Mouse (Mus musculus) heart, embryonic 12.5 days (tissue): ENCODE data around the gene Tex2. TPM values are rescaled to one million over a fixed set of nuclear protein-coding genes. Genes with fewer than 3 reads are reported as not detected.
A peak's percentile ranks its signal among the peaks of the same experiment; 100 is the strongest.
"Not testable (repeated sequence)": the region's sequence is repeated elsewhere in the genome, so short reads cannot be mapped to it uniquely, and the experiment has no call there.

ENCODE experiments used
- ATAC-seq: fragments of 200-750 bp; cut with Nextera tagmentation; 2 replicates; pipeline ENCODE4 v1.8.0; 2017; ENCODE audit warnings: moderate TSS enrichment, moderate library complexity; ENCODE audit not compliant: insufficient number of reproducible peaks, low FRiP score
- H3K27ac ChIP-seq: fragments of 300-500 bp; sonication (generic); 2 replicates; pipeline ENCODE4 v1.5.1; 2016; ENCODE audit warnings: mild to moderate bottlenecking, moderate library complexity; ENCODE audit not compliant: poor library complexity, severe bottlenecking
- H3K27me3 ChIP-seq: fragments of 300-500 bp; sonication (generic); replicated peaks from 2 replicates; pipeline ENCODE4 v1.6.1; 2016; ENCODE audit warnings: mild to moderate bottlenecking, moderate library complexity
- H3K36me3 ChIP-seq: fragments of 300-500 bp; sonication (generic); 2 replicates; pipeline ENCODE4 v1.6.1; 2016; ENCODE audit warnings: mild to moderate bottlenecking, moderate library complexity
- H3K4me1 ChIP-seq: fragments of 300-500 bp; sonication (generic); replicated peaks from 2 replicates; pipeline ENCODE4 v1.6.1; 2016; ENCODE audit warnings: mild to moderate bottlenecking
- H3K4me2 ChIP-seq: fragments of 300-500 bp; sonication (generic); 2 replicates; pipeline ENCODE4 v1.6.1; 2016; ENCODE audit warnings: mild to moderate bottlenecking, moderate library complexity
- H3K4me3 ChIP-seq: fragments of 300-500 bp; sonication (generic); 2 replicates; pipeline ENCODE4 v1.5.1; 2016; ENCODE audit warnings: mild to moderate bottlenecking
- H3K9ac ChIP-seq: fragments of 300-500 bp; sonication (generic); 2 replicates; pipeline ENCODE4 v1.6.1; 2016; ENCODE audit warnings: mild to moderate bottlenecking, moderate library complexity
- H3K9me3 ChIP-seq: fragments of 300-500 bp; sonication (generic); replicated peaks from 2 replicates; pipeline ENCODE4 v1.6.1; 2016; ENCODE audit warnings: mild to moderate bottlenecking, moderate library complexity
- WGBS: fragments of 180-500 bp; shearing (Covaris S2); methylation state at CpG from one replicate; pipeline ENCODE4 v1.1.7; 2016; 5-methylcytosine and 5-hydroxymethylcytosine counted together
- polyA plus RNA-seq: library from polyadenylated mRNA; unstranded; fragments of >200 nt; fragmentation: Nextera tagmentation; extraction: Ambion mirVana; gene quantifications from 2 replicates; pipeline ENCODE4 v1.2.1, GENCODE M21; 2016

Tex2 gene
- polyA plus RNA-seq, 1 experiment from 2014 or later = 19.8 TPM

DNA sequence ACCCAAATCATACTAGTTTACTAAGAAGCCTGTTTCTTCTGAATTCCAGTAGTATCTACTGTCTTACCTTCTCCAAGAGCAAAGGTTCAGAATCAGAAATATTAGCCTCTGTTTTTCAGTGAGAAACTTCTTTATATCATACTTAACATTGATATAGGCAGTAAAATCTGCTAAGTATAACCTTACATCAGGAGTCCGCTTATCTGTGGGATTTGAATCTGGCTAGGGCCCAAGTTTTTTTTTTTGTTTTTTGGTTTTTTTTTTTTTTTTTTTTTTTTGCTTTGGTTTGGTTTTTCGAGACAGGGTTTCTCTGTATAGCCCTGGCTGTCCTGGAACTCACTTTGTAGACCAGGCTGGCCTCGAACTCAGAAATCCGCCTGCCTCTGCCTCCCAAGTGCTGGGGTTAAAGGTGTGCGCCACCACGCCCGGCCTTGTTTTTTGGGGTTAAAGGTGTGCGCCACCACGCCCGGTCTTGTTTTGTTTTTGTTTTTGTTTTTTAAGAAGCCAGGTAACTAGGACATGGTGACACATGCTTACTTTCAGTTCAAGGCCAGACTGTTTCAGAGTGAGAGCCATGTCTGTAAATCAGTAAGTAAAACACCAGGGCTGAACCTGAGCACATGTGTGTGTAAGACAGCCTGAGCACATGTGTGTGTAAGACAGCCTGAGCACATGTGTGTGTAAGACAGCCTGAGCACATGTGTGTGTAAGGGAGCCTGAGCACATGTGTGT is 35.4 kb downstream of the Tex2 start:
- not testable (repeated sequence) for H3K9ac ChIP-seq, H3K4me3 ChIP-seq, H3K9me3 ChIP-seq, H3K27me3 ChIP-seq, H3K4me2 ChIP-seq, H3K27ac ChIP-seq, ATAC-seq, H3K36me3 ChIP-seq
- H3K4me1 ChIP-seq = peaks cover 50% of the 10 kb centered on the region
- WGBS = 95% methylated on average over 10 of the region's 10 CpGs

DNA sequence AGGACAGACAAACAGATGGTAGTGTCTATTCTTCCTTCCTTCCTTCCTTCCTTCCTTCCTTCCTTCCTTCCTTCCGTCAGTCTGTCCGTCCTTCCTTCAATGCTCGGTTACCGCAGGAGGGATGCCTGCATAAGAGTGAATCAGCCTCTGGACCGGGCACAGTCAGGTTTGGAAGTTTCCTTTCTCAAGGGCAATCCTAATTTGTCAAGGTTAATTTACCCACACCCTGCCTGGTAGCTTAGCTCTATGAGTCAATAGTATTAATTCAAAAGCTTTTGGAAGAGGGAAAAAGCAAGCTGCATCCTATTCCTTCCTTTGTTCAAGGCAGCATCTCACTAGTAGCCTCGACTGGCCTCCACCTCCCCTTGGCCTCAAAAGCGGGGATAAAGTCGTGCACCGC is 38.8 kb downstream of the Tex2 start:
- Histone ChIP-seq H3K4me2 (no peak overlapping the region), H3K9ac (no peak overlapping the region), H3K27ac (no peak overlapping the region), H3K36me3 (no peaks in the 10 kb centered on the region), H3K27me3 (no peaks in the 10 kb centered on the region), H3K4me1 (peaks cover 71% of the 10 kb centered on the region), H3K9me3 (no peaks in the 10 kb centered on the region), H3K4me3 (no peak overlapping the region)
- WGBS = 77% methylated on average over 9 of the region's 9 CpGs
- no peak for ATAC-seq

DNA sequence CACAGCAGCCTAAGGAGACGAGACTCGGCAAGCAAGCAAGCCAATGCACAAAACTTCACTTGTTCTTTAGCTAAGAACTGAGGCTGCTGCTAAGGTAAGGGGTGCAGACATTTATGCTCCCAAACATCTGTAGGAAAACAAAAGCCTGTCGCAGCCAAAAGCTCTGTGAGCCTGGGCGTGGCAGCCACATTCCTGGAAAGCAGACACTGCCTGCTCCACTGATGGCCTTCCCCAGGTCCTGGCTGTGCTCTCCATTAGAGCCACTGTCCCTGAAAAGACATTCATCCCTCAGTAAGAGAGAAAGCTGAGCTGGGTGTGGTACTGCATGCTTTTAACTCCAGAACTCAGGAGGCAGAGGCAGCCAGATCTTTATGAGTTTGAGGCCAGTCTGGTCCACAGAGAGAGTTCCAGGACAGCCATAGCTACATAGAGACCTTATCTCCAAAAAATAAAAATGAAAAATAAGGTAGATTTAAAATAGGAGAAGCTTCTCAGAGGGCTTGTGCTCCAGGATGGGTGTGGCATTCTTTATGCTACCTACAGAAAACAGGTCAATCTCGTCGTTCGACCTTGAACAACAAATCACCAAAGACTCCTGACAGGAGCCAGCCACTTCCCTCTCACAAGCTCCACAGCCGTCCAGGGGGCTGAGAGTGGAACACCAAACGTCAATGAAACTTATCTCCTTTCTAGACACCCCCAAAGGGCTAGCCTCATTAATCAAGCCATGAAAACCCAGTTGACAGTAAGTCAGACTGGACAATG is 39.6 kb downstream of the Tex2 start:
- H3K4me1 ChIP-seq = peaks cover 73% of the 10 kb centered on the region
- H3K36me3 ChIP-seq = no peaks in the 10 kb centered on the region
- 0 out of 2 replicates have a peak overlapping the region, but pooled peaks have one; percentile 4 for H3K4me2 ChIP-seq

DNA sequence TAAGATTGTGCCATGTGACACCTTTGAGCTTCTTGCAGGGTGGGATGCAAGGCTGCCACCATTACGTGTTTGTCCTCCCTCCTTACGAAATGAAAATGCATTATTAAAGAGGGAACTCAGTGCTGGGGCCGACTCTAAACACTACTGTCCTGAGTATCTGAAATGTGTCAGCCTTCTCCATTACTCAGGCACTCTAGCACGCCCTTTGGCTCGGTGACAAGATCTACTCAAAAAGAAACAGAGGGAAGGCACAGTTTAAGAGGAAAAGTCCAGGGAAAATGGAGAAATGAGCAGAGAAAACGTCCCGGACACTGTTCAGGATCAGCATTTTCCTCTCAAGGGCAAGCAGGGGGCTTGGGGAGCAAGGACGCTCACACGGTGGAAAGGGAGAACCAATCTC is 40.3 kb downstream of the Tex2 start:
- H3K4me1 ChIP-seq = peaks cover 75% of the 10 kb centered on the region
- no peak overlapping the region for H3K4me3 ChIP-seq
- no peaks in the 10 kb centered on the region for H3K27me3 ChIP-seq
- H3K9me3 ChIP-seq = no peaks in the 10 kb centered on the region
- WGBS = 53% methylated on average over 9 of the region's 9 CpGs
- ATAC-seq = no peak
- H3K27ac ChIP-seq = peak overlapping the region; percentile 60
- H3K4me2 ChIP-seq = 0 out of 2 replicates have a peak overlapping the region, but pooled peaks have one; percentile 4
- peaks cover 5% of the 10 kb centered on the region; the same call in 1 of the 2 replicates for H3K36me3 ChIP-seq
- H3K9ac ChIP-seq = peak overlapping the region; percentile 17; the same call in 1 of the 2 replicates

More for the DNA sequence above, 39.6 kb downstream of the Tex2 start:
- 48% methylated on average over 9 of the region's 9 CpGs for WGBS
- Histone ChIP-seq H3K27me3 (no peaks in the 10 kb centered on the region), H3K9ac (peak overlapping the region; percentile 17; the same call in 1 of the 2 replicates), H3K9me3 (no peaks in the 10 kb centered on the region), H3K4me3 (no peak overlapping the region), H3K27ac (peak overlapping the region; percentile 60)
- ATAC-seq = no peak

DNA sequence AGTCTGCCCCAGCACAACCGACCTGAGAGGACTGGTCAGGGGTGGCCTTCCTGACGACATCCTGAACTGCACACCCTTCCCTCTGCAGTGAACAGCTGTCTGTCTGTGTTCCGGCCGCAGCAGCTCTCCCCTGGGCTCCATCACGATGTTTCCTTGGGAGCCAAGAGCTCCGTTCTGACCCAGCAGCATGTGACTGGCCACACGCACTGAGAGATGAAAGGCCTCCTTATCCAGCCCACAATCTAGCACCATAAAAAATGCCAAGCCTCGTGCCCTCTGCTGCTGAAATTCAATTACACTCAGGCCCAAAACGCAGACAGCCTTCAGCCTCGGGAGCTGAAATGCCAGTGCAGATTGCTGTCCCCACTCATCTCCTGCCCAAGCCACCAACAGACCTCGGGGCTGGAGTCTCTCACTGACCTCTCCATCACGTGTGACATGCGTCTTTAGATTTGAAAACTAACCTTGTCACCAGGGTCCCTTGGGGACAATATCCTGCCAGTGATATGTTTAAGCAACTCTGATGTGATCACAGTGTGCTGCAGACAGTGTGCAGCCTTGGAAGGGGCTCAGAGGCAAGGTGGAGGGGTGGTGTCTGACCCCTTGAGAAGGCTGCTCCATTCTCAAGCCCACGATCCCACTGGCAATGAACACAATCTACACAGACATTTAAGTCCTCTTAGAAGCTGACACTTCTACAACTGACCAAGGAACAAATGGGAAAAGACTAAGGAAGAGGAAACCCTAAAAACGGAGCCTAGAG is 41.0 kb downstream of the Tex2 start:
- Histone ChIP-seq H3K27ac (0 out of 2 replicates have a peak overlapping the region, but pooled peaks have one; percentile 11), H3K27me3 (no peaks in the 10 kb centered on the region), H3K4me2 (no peak overlapping the region), H3K4me3 (no peak overlapping the region), H3K4me1 (peaks cover 81% of the 10 kb centered on the region), H3K36me3 (peaks cover 12% of the 10 kb centered on the region; the same call in 1 of the 2 replicates), H3K9me3 (no peaks in the 10 kb centered on the region), H3K9ac (0 out of 2 replicates have a peak overlapping the region, but pooled peaks have one; percentile 3)
- ATAC-seq = peak; percentile 42; the same call in 1 of the 2 replicates
- 38% methylated on average over 15 of the region's 15 CpGs for WGBS

DNA sequence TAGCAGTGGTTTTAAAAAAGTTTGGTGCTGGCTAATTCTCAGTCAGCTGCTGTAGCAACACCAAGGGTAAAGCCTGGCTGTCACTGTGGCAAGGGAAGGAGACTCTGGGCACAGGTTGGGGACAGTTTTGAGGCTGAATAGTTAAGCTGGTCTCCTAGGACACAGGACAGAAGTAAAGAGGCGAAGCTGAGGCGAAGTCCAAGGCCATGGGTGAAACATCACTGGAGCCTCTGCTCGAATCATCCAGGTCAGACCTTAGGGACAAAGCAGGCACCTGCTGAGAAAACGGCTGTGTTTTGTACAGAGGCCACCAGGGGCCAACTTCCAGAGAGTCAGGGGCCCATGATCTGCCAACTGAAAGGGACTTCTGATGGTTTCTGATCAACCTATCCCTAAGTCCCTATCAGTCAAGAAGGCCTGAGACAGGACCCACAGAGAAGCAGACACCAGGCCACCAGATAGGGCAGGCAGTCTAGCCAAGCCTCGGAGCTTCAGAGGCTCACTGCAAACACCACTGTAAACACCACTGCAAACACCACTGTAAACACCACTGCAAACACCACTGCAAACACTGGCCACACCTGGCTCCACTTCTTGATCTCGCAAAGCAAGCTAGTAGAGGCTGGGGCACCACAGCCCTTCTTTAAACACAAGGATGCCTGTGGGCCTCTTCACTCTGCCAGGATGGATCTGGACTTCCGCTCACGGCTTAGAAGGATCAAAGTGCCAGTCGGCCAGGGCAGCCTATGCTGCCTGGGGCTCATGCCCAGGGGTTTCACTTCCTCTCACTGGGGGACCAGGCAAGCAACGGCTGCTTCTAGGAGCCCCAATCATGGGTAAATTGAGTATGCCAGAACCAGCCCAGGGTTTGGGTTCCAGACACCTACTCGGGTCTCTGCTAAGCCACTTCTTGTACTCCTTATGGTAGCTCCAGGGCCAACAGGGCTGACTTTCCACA is 41.9 kb downstream of the Tex2 start:
- Histone ChIP-seq H3K27ac (no peak overlapping the region), H3K36me3 (peaks cover 21% of the 10 kb centered on the region), H3K27me3 (no peaks in the 10 kb centered on the region), H3K4me2 (no peak overlapping the region), H3K9me3 (no peaks in the 10 kb centered on the region), H3K4me3 (no peak overlapping the region), H3K9ac (0 out of 2 replicates have a peak overlapping the region, but pooled peaks have one; percentile 3), H3K4me1 (peaks cover 75% of the 10 kb centered on the region)
- WGBS = 78% methylated on average over 11 of the region's 11 CpGs
- ATAC-seq = no peak

DNA sequence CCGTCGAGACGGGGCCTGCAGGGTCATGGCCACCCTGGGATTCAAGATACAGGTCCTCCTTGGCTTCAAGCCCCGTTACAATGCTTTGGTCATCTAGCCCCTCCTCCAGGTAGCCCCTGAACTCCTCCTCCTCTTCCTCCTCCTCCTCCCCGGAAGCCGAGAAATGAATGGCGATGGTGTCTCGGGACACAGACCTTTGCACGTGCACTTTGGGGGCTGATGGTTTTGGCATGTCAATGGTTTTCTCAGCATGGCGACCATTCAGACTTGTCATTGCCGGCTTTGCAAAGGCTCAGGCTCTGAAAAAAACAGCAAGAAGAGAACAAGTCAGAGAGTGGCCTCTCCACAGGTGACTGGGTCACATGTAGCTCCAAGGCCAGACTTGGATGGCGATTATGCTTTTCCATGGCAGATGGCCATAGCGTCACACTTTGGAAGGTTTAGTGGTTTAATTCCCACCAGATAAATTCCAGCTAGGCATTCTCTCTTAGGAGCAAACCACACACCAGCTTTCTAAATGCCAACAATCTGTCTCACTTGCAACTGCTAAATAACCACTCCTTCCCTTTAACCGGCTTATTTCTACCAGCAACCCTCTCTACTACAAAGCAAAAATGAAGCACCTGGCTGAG is 44.8 kb downstream of the Tex2 start:
- Histone ChIP-seq H3K4me3 (no peak overlapping the region), H3K27ac (no peak overlapping the region), H3K9ac (no peak overlapping the region), H3K9me3 (no peaks in the 10 kb centered on the region), H3K4me1 (peaks cover 67% of the 10 kb centered on the region), H3K4me2 (no peak overlapping the region), H3K27me3 (no peaks in the 10 kb centered on the region), H3K36me3 (peaks cover 25% of the 10 kb centered on the region)
- whole genome bisulfite sequencing = 86% methylated on average over 14 of the region's 14 CpGs
- ATAC-seq = no peak

DNA sequence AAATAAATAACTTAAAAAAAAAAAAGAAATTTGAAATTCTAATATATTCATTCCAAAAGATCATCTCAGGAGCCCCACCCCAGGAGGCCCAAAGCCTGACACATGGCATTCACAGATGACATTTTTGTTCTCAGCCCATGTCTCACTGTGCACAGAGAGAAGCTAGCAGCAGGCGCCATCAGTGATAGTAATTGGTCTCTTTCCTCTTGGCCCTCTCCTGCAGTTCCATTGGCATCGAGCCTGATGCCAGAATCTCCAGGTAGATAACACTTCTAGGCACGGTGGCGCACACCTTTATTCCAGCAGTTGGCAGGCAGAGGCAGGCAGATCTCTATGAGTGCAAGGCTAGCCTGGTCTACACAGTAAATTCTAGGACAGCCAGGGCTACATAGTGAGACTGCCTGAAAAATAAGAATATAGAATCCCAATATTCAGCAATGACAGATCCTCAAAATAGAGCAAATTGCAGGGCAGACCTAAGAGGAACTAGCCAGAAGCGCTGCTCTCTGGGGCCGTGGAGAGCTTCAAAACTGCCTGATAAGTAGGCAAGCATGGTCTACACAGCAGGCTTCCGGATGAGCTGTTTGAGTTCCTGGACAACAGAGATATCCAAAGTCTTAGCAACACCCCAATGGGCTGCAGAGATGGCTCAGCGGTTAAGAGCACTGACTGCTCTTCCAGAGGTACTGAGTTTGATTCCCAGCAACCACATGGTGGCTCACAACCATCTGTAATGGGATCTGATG is 47.0 kb downstream of the Tex2 start:
- Histone ChIP-seq H3K27me3 (no peaks in the 10 kb centered on the region), H3K27ac (no peak overlapping the region), H3K4me1 (peaks cover 55% of the 10 kb centered on the region), H3K9me3 (no peaks in the 10 kb centered on the region), H3K9ac (no peak overlapping the region), H3K4me3 (no peak overlapping the region), H3K4me2 (no peak overlapping the region), H3K36me3 (peaks cover 25% of the 10 kb centered on the region)
- no peak for ATAC-seq
- 89% methylated on average over 8 of the region's 8 CpGs for WGBS

DNA sequence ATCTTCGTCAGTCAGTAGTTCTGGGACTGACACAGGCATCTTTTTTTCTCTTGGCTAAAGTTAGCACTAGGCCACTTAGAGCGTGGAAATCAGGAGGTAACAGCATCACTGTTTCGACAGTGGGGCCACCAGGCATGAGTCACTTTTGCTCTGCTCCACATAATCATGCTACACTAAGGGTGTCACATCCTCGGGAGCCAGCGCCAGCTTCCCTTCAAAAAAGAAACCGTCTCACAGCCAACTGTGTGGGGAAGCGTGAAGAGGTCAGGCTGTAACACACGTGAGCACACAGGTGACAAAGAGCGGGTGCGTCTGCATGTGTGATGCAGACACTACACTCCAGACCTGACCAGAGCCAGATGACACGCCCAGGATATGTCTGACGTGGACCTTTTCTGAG is 49.0 kb downstream of the Tex2 start:
- no peak overlapping the region; the same call in 1 of the 2 replicates for H3K9ac ChIP-seq
- no peaks in the 10 kb centered on the region for H3K9me3 ChIP-seq
- peaks cover 25% of the 10 kb centered on the region for H3K36me3 ChIP-seq
- peak overlapping the region; percentile 32 for H3K4me2 ChIP-seq
- WGBS = 40% methylated on average over 12 of the region's 12 CpGs
- H3K4me3 ChIP-seq = no peak overlapping the region
- ATAC-seq = no peak
- H3K27ac ChIP-seq = peak overlapping the region; percentile 74
- no peaks in the 10 kb centered on the region for H3K27me3 ChIP-seq
- peaks cover 36% of the 10 kb centered on the region for H3K4me1 ChIP-seq
